Mouse (Mus musculus): ENCODE results near the gene Clip1. TPM values are rescaled to one million over a fixed set of nuclear protein-coding genes. Genes with fewer than 3 reads are reported as not detected.

The Clip1 gene
- polyA plus RNA-seq, 1 experiment from 2014 or later: 37.8 TPM

GRCm38 (mm10) chr5:123641259-123641900 is 43.0 kb downstream of the Clip1 start:
- 0 out of 2 replicates have a peak, but pooled peaks cover 3% of the 10 kb centered on the region for H3K36me3 ChIP-seq (ENCODE audit: control insufficient read depth, insufficient read depth, low read length)
- H3K4me1 ChIP-seq (ENCODE audit: control insufficient read depth, insufficient read depth, low read length): no peaks in the 10 kb centered on the region

DNA sequence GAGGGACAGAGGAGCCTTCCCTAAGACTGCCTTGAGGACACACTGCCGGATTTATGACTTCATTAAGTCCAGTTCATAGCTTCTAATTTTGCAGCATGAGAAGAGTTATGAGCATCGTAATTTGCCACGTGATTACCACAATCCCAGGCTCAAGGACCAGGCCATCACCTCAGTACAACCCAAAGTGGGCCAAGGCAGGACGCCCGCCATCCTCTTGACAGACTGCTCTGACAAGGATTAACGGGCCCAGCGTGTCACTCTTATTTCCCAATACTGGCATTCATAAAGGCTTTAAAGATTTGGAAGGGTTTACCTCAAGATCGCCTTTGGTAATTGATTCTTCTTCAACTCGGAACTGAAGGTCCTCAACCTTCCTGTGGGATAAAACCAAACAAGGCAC is 44.2 kb downstream of the Clip1 start:
- WGBS: 55% methylated on average over 9 of the region's 9 CpGs
- Histone ChIP-seq H3K4me2 (ENCODE audit: low read depth, severe bottlenecking) (no peak overlapping the region), H3K4me1 (ENCODE audit: control insufficient read depth, insufficient read depth, low read length) (no peaks in the 10 kb centered on the region), H3K9me3 (ENCODE audit: control insufficient read depth, low read length) (no peaks in the 10 kb centered on the region), H3K27me3 (ENCODE audit: control insufficient read depth, insufficient read depth, low read length) (no peaks in the 10 kb centered on the region), H3K36me3 (ENCODE audit: control insufficient read depth, insufficient read depth, low read length) (0 out of 2 replicates have a peak, but pooled peaks cover 3% of the 10 kb centered on the region), H3K9ac (ENCODE audit: low read length) (no peak overlapping the region), H3K4me3 (ENCODE audit: low read depth, low read length) (no peak overlapping the region), H3K27ac (replicated peaks; ENCODE audit: low read depth, low read length) (no peak overlapping the region)
- ATAC-seq (ENCODE audit: insufficient number of reproducible peaks, low FRiP score, low TSS enrichment, low read depth) (no peak), DNase-seq (ENCODE audit: low spot score) (no peak)

More at GRCm38 (mm10) chr5:123641259-123641900, 43.0 kb downstream of the Clip1 start:
- no peak overlapping the region for H3K4me3 ChIP-seq (ENCODE audit: low read depth, low read length)
- ATAC-seq (ENCODE audit: insufficient number of reproducible peaks, low FRiP score, low TSS enrichment, low read depth): no peak
- H3K27me3 ChIP-seq (ENCODE audit: control insufficient read depth, insufficient read depth, low read length): no peaks in the 10 kb centered on the region
- H3K4me2 ChIP-seq (ENCODE audit: low read depth, severe bottlenecking): no peak overlapping the region
- no peak for DNase-seq (ENCODE audit: low spot score)
- H3K27ac ChIP-seq (replicated peaks; ENCODE audit: low read depth, low read length): no peak overlapping the region
- no peak overlapping the region for H3K9ac ChIP-seq (ENCODE audit: low read length)
- no peaks in the 10 kb centered on the region for H3K9me3 ChIP-seq (ENCODE audit: control insufficient read depth, low read length)
- WGBS: 89% methylated on average over 7 of the region's 7 CpGs

DNA sequence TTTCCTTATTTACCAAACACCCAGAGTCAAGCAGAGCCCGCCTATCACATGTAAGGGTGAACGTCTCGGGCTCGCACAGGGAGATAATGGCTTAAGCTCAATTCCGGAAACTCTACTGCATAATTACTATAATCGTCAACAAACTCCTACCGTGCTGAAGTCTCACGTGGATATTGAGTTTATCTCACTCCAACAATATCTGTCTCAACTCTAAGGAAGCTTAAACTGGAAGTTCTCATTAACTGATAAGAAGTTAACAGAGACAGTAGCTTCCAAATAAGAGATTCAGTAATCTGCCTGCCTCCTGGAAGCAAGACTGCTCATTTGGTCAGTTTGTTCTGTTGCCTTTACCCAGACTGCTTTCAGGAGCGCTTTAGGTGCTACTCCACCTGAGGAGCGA is 53.2 kb downstream of the Clip1 start:
- no peak overlapping the region for H3K4me2 ChIP-seq (ENCODE audit: low read depth, severe bottlenecking)
- 91% methylated on average over 10 of the region's 10 CpGs for WGBS
- H3K9me3 ChIP-seq (ENCODE audit: control insufficient read depth, low read length): no peaks in the 10 kb centered on the region
- H3K4me3 ChIP-seq (ENCODE audit: low read depth, low read length): no peak overlapping the region
- H3K27ac ChIP-seq (replicated peaks; ENCODE audit: low read depth, low read length): no peak overlapping the region
- ATAC-seq (ENCODE audit: insufficient number of reproducible peaks, low FRiP score, low TSS enrichment, low read depth): no peak
- no peak for DNase-seq (ENCODE audit: low spot score)
- no peaks in the 10 kb centered on the region for H3K27me3 ChIP-seq (ENCODE audit: control insufficient read depth, insufficient read depth, low read length)
- H3K36me3 ChIP-seq (ENCODE audit: control insufficient read depth, insufficient read depth, low read length): 0 out of 2 replicates have a peak, but pooled peaks cover 2% of the 10 kb centered on the region
- no peaks in the 10 kb centered on the region for H3K4me1 ChIP-seq (ENCODE audit: control insufficient read depth, insufficient read depth, low read length)
- H3K9ac ChIP-seq (ENCODE audit: low read length): no peak overlapping the region

DNA sequence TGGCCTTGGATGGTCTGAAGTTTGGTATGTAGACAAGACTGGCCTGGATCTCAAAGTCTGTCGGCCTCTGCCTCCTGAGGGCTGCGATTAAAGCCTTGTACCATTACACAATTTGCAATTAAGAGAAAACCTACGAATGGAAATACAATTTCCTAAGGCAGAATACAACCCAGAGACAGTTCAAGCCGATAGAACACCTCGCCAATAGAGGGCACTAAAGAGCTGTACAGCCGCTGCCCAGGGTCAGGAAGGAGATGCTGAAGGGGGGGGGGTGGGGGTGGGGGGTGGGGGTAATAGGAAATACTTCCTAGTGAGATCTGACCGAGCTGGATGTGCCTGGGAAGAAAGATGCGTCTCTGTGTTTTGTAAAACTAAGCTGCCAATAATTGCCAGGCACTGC is 57.8 kb downstream of the Clip1 start:
- WGBS: 29% methylated on average over 8 of the region's 8 CpGs
- DNase-seq (ENCODE audit: low spot score) (peak; percentile 73), ATAC-seq (ENCODE audit: insufficient number of reproducible peaks, low FRiP score, low TSS enrichment, low read depth) (no peak)
- Histone ChIP-seq H3K27ac (replicated peaks; ENCODE audit: low read depth, low read length) (no peak overlapping the region), H3K4me2 (ENCODE audit: low read depth, severe bottlenecking) (no peak overlapping the region), H3K4me3 (ENCODE audit: low read depth, low read length) (no peak overlapping the region), H3K9ac (ENCODE audit: low read length) (no peak overlapping the region), H3K4me1 (ENCODE audit: control insufficient read depth, insufficient read depth, low read length) (no peaks in the 10 kb centered on the region), H3K27me3 (ENCODE audit: control insufficient read depth, insufficient read depth, low read length) (no peaks in the 10 kb centered on the region), H3K9me3 (ENCODE audit: control insufficient read depth, low read length) (no peaks in the 10 kb centered on the region), H3K36me3 (ENCODE audit: control insufficient read depth, insufficient read depth, low read length) (peaks cover 5% of the 10 kb centered on the region; the same call in 1 of the 2 replicates)

DNA sequence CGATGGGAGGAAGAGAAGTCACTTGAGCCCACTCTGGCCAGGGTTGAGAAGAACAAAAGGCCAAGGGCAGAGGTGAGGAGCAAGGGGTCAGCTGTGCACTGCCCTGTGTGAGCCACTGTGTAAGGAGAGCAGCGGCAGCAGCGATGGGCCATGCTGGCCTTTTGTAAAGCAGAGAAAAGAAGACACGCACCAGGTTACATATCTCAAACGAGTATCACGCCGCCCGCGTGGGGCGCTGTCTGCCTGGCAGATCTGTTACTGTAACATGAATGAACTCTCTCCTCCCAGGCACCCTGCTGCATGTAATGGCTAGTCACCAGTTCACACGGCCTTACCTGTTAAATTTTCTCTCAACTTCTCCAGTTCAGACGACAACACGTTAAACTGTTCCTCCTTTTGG is 62.0 kb downstream of the Clip1 start:
- WGBS: 85% methylated on average over 13 of the region's 13 CpGs
- ATAC-seq (ENCODE audit: insufficient number of reproducible peaks, low FRiP score, low TSS enrichment, low read depth): no peak
- peaks cover 5% of the 10 kb centered on the region; the same call in 1 of the 2 replicates for H3K36me3 ChIP-seq (ENCODE audit: control insufficient read depth, insufficient read depth, low read length)
- DNase-seq (ENCODE audit: low spot score): no peak
- H3K27ac ChIP-seq (replicated peaks; ENCODE audit: low read depth, low read length): no peak overlapping the region
- no peaks in the 10 kb centered on the region for H3K27me3 ChIP-seq (ENCODE audit: control insufficient read depth, insufficient read depth, low read length)
- no peak overlapping the region for H3K4me3 ChIP-seq (ENCODE audit: low read depth, low read length)
- no peak overlapping the region for H3K4me2 ChIP-seq (ENCODE audit: low read depth, severe bottlenecking)
- no peaks in the 10 kb centered on the region for H3K9me3 ChIP-seq (ENCODE audit: control insufficient read depth, low read length)
- H3K9ac ChIP-seq (ENCODE audit: low read length): no peak overlapping the region
- no peaks in the 10 kb centered on the region for H3K4me1 ChIP-seq (ENCODE audit: control insufficient read depth, insufficient read depth, low read length)

DNA sequence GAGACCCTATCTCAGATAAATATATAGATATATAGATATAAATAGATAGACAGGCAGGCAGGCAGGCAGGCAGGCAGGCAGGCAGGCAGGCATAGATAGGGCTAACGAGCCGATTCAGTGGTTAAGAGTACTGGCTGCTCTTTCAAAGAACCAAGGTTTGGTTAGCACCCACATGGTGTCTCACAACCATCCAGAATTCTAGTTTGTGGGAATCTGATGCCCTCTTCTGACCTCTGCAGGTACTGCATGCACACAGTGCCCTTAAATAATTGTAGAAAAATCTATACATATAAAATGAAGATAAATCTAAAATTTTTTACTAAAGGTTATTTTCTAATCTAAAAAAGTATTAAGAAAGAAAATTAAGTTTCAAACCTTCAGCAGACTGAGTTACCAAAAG is 65.9 kb downstream of the Clip1 start:
- Histone ChIP-seq H3K4me3 (ENCODE audit: low read depth, low read length) (no peak overlapping the region), H3K36me3 (ENCODE audit: control insufficient read depth, insufficient read depth, low read length) (peaks cover 15% of the 10 kb centered on the region; the same call in 1 of the 2 replicates), H3K4me2 (ENCODE audit: low read depth, severe bottlenecking) (no peak overlapping the region), H3K4me1 (ENCODE audit: control insufficient read depth, insufficient read depth, low read length) (no peaks in the 10 kb centered on the region), H3K9me3 (ENCODE audit: control insufficient read depth, low read length) (no peaks in the 10 kb centered on the region), H3K27me3 (ENCODE audit: control insufficient read depth, insufficient read depth, low read length) (no peaks in the 10 kb centered on the region), H3K27ac (replicated peaks; ENCODE audit: low read depth, low read length) (no peak overlapping the region), H3K9ac (ENCODE audit: low read length) (no peak overlapping the region)
- WGBS: 72% methylated on average over 2 of the region's 2 CpGs
- DNase-seq (ENCODE audit: low spot score) (peak; percentile 53), ATAC-seq (ENCODE audit: insufficient number of reproducible peaks, low FRiP score, low TSS enrichment, low read depth) (no peak)

DNA sequence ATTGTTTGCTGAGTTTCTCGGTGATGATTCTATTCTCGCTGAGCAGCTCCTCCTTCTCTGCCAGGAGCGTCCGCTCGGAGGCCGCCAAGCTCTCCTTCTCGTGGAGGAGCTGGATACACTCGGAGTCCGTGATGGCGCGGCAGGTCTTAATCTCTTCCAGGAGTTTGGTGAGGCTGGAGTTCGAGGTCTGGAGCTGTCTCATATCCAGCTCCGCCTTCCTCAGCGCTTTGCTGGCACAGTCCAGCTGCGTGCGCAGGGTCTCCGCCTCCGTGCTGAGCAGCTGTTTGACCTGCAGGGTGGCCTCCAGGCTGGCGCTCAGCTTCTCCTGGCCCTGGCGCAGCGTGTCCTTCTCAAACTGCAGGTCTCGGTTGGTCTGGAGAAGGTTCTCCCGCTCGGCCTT is 70.2 kb downstream of the Clip1 start:
- Histone ChIP-seq H3K27me3 (ENCODE audit: control insufficient read depth, insufficient read depth, low read length) (no peaks in the 10 kb centered on the region), H3K9ac (ENCODE audit: low read length) (no peak overlapping the region), H3K36me3 (ENCODE audit: control insufficient read depth, insufficient read depth, low read length) (peaks cover 12% of the 10 kb centered on the region; the same call in 1 of the 2 replicates), H3K9me3 (ENCODE audit: control insufficient read depth, low read length) (no peaks in the 10 kb centered on the region), H3K4me1 (ENCODE audit: control insufficient read depth, insufficient read depth, low read length) (no peaks in the 10 kb centered on the region), H3K4me2 (ENCODE audit: low read depth, severe bottlenecking) (no peak overlapping the region), H3K4me3 (ENCODE audit: low read depth, low read length) (no peak overlapping the region), H3K27ac (replicated peaks; ENCODE audit: low read depth, low read length) (no peak overlapping the region)
- ATAC-seq (ENCODE audit: insufficient number of reproducible peaks, low FRiP score, low TSS enrichment, low read depth): no peak
- 93% methylated on average over 24 of the region's 24 CpGs for WGBS
- no peak for DNase-seq (ENCODE audit: low spot score)

DNA sequence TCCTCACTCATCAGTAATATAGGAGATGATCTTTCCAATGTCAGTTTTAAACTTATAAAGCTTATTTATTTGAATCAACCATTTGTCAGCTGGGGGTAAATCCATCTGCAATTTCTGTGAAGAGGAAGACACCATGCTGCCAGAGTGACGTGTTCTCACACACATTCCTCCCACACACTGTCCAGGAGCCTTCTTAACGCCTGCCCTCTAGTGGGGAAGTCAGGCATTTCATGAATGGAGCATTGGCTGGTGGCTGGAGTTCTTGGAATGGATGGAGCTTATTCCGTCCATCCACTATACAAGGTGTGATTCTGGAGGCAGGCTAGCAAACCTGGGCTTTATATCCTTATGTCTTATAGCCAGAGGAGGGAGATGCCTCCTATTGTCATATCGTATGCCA is 74.6 kb downstream of the Clip1 start:
- Histone ChIP-seq H3K4me2 (ENCODE audit: low read depth, severe bottlenecking) (no peak overlapping the region), H3K27ac (replicated peaks; ENCODE audit: low read depth, low read length) (no peak overlapping the region), H3K27me3 (ENCODE audit: control insufficient read depth, insufficient read depth, low read length) (no peaks in the 10 kb centered on the region), H3K9ac (ENCODE audit: low read length) (no peak overlapping the region), H3K4me3 (ENCODE audit: low read depth, low read length) (no peak overlapping the region), H3K36me3 (ENCODE audit: control insufficient read depth, insufficient read depth, low read length) (peaks cover 17% of the 10 kb centered on the region; the same call in 1 of the 2 replicates), H3K4me1 (ENCODE audit: control insufficient read depth, insufficient read depth, low read length) (no peaks in the 10 kb centered on the region), H3K9me3 (ENCODE audit: control insufficient read depth, low read length) (no peaks in the 10 kb centered on the region)
- DNase-seq (ENCODE audit: low spot score): peak; percentile 80
- no peak for ATAC-seq (ENCODE audit: insufficient number of reproducible peaks, low FRiP score, low TSS enrichment, low read depth)
- 35% methylated on average over 4 of the region's 4 CpGs for WGBS

DNA sequence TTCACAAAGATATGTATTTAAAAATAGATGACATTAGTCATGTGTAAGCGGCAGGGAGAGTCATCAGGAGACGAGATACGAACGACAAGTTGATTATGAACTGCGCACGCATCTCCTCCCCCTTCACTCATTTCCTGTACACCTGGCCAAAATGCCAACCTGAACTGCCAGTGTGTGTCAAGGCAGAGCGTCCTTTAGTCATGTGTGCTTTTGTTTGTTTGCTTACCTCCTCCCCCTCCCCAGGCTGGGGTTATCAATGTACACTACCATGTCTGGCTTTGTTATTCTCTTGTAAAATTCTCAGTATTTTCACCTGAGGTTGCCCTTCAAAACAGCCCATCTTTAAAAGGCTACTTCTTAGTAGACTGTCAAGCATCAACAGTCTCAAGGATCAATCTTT is 75.0 kb downstream of the Clip1 start:
- no peak for DNase-seq (ENCODE audit: low spot score)
- H3K27ac ChIP-seq (replicated peaks; ENCODE audit: low read depth, low read length): no peak overlapping the region
- WGBS: 97% methylated on average over 7 of the region's 7 CpGs
- ATAC-seq (ENCODE audit: insufficient number of reproducible peaks, low FRiP score, low TSS enrichment, low read depth): no peak
- H3K27me3 ChIP-seq (ENCODE audit: control insufficient read depth, insufficient read depth, low read length): no peaks in the 10 kb centered on the region
- no peak overlapping the region for H3K4me2 ChIP-seq (ENCODE audit: low read depth, severe bottlenecking)
- H3K36me3 ChIP-seq (ENCODE audit: control insufficient read depth, insufficient read depth, low read length): peaks cover 16% of the 10 kb centered on the region; the same call in 1 of the 2 replicates
- no peak overlapping the region for H3K9ac ChIP-seq (ENCODE audit: low read length)
- no peaks in the 10 kb centered on the region for H3K4me1 ChIP-seq (ENCODE audit: control insufficient read depth, insufficient read depth, low read length)
- no peak overlapping the region for H3K4me3 ChIP-seq (ENCODE audit: low read depth, low read length)
- H3K9me3 ChIP-seq (ENCODE audit: control insufficient read depth, low read length): no peaks in the 10 kb centered on the region

Measured in limb, embryonic 11.5 days (tissue).